Mouse (Mus musculus) mature B cell (primary cell): ENCODE results near the gene Hoxd8.

ENCODE experiments used
- in situ Hi-C: fragments of 300-500 bp; cut with MboI; formaldehyde crosslinking; loops from 2 replicates; pipeline ENCODE4 v1.14.3; 2019

Gene Hoxd8

GRCm38 (mm10) chr2:74749337-74750121, 45.1 kb downstream of the Hoxd8 start:
- in situ Hi-C loops = no loop called here

DNA sequence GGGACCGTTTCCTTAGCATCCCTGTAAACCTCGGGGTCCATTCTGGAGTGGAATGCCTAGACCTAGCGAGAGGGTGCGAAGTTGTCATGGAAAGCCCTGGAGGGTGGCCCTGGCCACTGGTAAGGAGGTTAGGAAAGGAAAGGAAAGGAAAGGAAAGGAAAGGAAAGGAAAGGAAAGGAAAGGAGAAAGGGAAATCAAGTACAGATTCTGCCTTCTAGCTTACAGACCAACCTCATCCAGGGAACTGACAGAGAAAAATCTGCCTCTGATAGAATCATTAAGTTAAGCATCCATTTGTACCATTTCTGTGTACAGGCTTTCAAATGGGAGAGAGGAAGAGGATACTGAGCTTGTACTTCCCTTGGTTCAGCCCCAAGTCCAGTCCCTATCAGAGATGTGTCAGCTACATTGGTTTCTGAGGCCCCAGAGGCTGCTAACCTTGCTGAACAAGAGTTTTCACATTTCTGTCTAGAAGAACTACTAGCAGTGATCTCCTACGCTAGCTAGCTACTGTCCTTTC, 46.4 kb downstream of the Hoxd8 start:
- in situ Hi-C loops = no loop called here

- in situ Hi-C loops = no loop called here
These were observed 47.4 kb downstream of the Hoxd8 start for GRCm38 (mm10) chr2:74751861-74752260.

- in situ Hi-C loops = no loop called here
These were observed 48.2 kb downstream of the Hoxd8 start for GRCm38 (mm10) chr2:74752431-74753174.

- in situ Hi-C loops = no loop called here
These were observed 48.7 kb downstream of the Hoxd8 start for GRCm38 (mm10) chr2:74753175-74753523.

GRCm38 (mm10) chr2:74753711-74754110, 49.3 kb downstream of the Hoxd8 start:
- in situ Hi-C loops = no loop called here
